Mouse (Mus musculus): ENCODE measurements around the gene H3f3a.

- TF ChIP-seq CTCF (IDR thresholded peaks at IDR 0.05; ENCODE audit: low read depth) = no peak
- TF ChIP-seq EP300 (IDR thresholded peaks at IDR 0.05; ENCODE audit: low read depth) = no peak
These were observed 45.0 kb upstream of the H3f3a start for GRCm38 (mm10) chr1:180858763-180859162.

Data from liver, embryonic 14.5 days (tissue).